Mouse (Mus musculus) heart, embryonic 13.5 days (tissue): ENCODE measurements at regions not wholly inside any gene's neighbourhood (a gene's known extent, or its start where the extent isn't known, plus 50 kb on each side); places are given as distances from the start of the nearest gene placed in this dataset.

ENCODE experiments used
- ATAC-seq: fragments of 200-750 bp; cut with Nextera tagmentation; 2 replicates; pipeline ENCODE4 v1.8.0; 2017; ENCODE audit warnings: moderate TSS enrichment; ENCODE audit not compliant: insufficient number of reproducible peaks, low FRiP score, low TSS enrichment; ENCODE audit errors: extremely low read depth
- H3K27ac ChIP-seq: fragments of 300-500 bp; sonication (generic); replicated peaks from 2 replicates; pipeline ENCODE4 v1.5.1; 2015; ENCODE audit warnings: moderate library complexity, mild to moderate bottlenecking, inconsistent platforms
- H3K27me3 ChIP-seq: fragments of 300-500 bp; sonication (generic); replicated peaks from 2 replicates; pipeline ENCODE4 v1.6.1; 2015; ENCODE audit warnings: mild to moderate bottlenecking, inconsistent platforms
- H3K36me3 ChIP-seq: fragments of 300-500 bp; sonication (generic); 2 replicates; pipeline ENCODE4 v1.6.1; 2015; ENCODE audit warnings: mild to moderate bottlenecking, inconsistent platforms
- H3K4me1 ChIP-seq: fragments of 300-500 bp; sonication (generic); 2 replicates; pipeline ENCODE4 v1.6.1; 2015; ENCODE audit warnings: inconsistent platforms
- H3K4me2 ChIP-seq: fragments of 300-500 bp; sonication (generic); 2 replicates; pipeline ENCODE4 v1.6.1; 2015; ENCODE audit warnings: inconsistent platforms, mild to moderate bottlenecking, moderate library complexity
- H3K4me3 ChIP-seq: fragments of 300-500 bp; sonication (generic); 2 replicates; pipeline ENCODE4 v1.5.1; 2015; ENCODE audit warnings: moderate library complexity, mild to moderate bottlenecking, inconsistent platforms
- H3K9ac ChIP-seq: fragments of 300-500 bp; sonication (generic); 2 replicates; pipeline ENCODE4 v1.6.1; 2015; ENCODE audit warnings: inconsistent platforms, mild to moderate bottlenecking, moderate library complexity
- H3K9me3 ChIP-seq: fragments of 300-500 bp; sonication (generic); 2 replicates; pipeline ENCODE4 v1.6.1; 2016; ENCODE audit warnings: inconsistent platforms
- WGBS: fragments of 180-500 bp; shearing (Covaris S2); methylation state at CpG from one replicate; pipeline ENCODE4 v1.1.7; 2015; ENCODE audit warnings: mixed read lengths; 5-methylcytosine and 5-hydroxymethylcytosine counted together

GRCm38 (mm10) chr4:142464066-142464465 lies 224.9 kb upstream of the Kazn start:
- no peak overlapping the region for H3K9ac ChIP-seq
- H3K4me3 ChIP-seq, result no peak overlapping the region
- H3K27ac ChIP-seq, result no peak overlapping the region
- no peak for ATAC-seq
- no peaks in the 10 kb centered on the region for H3K9me3 ChIP-seq
- H3K27me3 ChIP-seq, result no peaks in the 10 kb centered on the region
- 86% methylated on average over 6 of the region's 6 CpGs for WGBS
- no peaks in the 10 kb centered on the region for H3K4me1 ChIP-seq
- H3K36me3 ChIP-seq, result no peaks in the 10 kb centered on the region
- no peak overlapping the region for H3K4me2 ChIP-seq

- no peaks in the 10 kb centered on the region for H3K36me3 ChIP-seq
- H3K9me3 ChIP-seq, result 0 out of 2 replicates have a peak, but pooled peaks cover 3% of the 10 kb centered on the region
- no peak overlapping the region for H3K4me2 ChIP-seq
- H3K27me3 ChIP-seq, result no peaks in the 10 kb centered on the region
- H3K4me3 ChIP-seq, result no peak overlapping the region
- H3K9ac ChIP-seq, result no peak overlapping the region
- 82% methylated on average over 13 of the region's 13 CpGs for WGBS
- H3K4me1 ChIP-seq, result no peaks in the 10 kb centered on the region
- ATAC-seq, result no peak
- H3K27ac ChIP-seq, result no peak overlapping the region
Measured at GRCm38 (mm10) chr4:142460468-142461086, 221.4 kb upstream of the Kazn start.

- no peaks in the 10 kb centered on the region for H3K9me3 ChIP-seq
- ATAC-seq, result no peak
- H3K4me2 ChIP-seq, result no peak overlapping the region
- no peak overlapping the region for H3K27ac ChIP-seq
- peaks cover 24% of the 10 kb centered on the region for H3K27me3 ChIP-seq
- no peaks in the 10 kb centered on the region for H3K36me3 ChIP-seq
- H3K4me3 ChIP-seq, result no peak overlapping the region
- WGBS, result 50% methylated on average over 11 of the region's 11 CpGs
- H3K4me1 ChIP-seq, result peaks cover 1% of the 10 kb centered on the region; the same call in 1 of the 2 replicates
- no peak overlapping the region for H3K9ac ChIP-seq
Measured at GRCm38 (mm10) chr4:142452614-142453013, 213.4 kb upstream of the Kazn start.

- Histone ChIP-seq H3K27me3 (peaks cover 24% of the 10 kb centered on the region), H3K4me3 (no peak overlapping the region), H3K4me1 (peaks cover 5% of the 10 kb centered on the region; the same call in 1 of the 2 replicates), H3K9me3 (no peaks in the 10 kb centered on the region), H3K9ac (no peak overlapping the region), H3K27ac (no peak overlapping the region), H3K4me2 (no peak overlapping the region), H3K36me3 (no peaks in the 10 kb centered on the region)
- WGBS, result 77% methylated on average over 3 of the region's 3 CpGs
- ATAC-seq, result no peak
Measured at GRCm38 (mm10) chr4:142450884-142451283, 211.7 kb upstream of the Kazn start.

GRCm38 (mm10) chr4:142449713-142450112 lies 210.5 kb upstream of the Kazn start:
- Histone ChIP-seq H3K4me1 (peaks cover 5% of the 10 kb centered on the region; the same call in 1 of the 2 replicates), H3K36me3 (no peaks in the 10 kb centered on the region), H3K4me3 (no peak overlapping the region), H3K4me2 (no peak overlapping the region), H3K9me3 (no peaks in the 10 kb centered on the region), H3K27ac (no peak overlapping the region), H3K27me3 (peaks cover 20% of the 10 kb centered on the region), H3K9ac (no peak overlapping the region)
- 65% methylated on average over 13 of the region's 13 CpGs for WGBS
- no peak for ATAC-seq

- H3K9me3 ChIP-seq, result no peaks in the 10 kb centered on the region
- no peak overlapping the region for H3K4me2 ChIP-seq
- ATAC-seq, result no peak
- H3K27ac ChIP-seq, result no peak overlapping the region
- peaks cover 20% of the 10 kb centered on the region for H3K27me3 ChIP-seq
- 73% methylated on average over 14 of the region's 14 CpGs for WGBS
- H3K4me3 ChIP-seq, result no peak overlapping the region
- peaks cover 5% of the 10 kb centered on the region; the same call in 1 of the 2 replicates for H3K4me1 ChIP-seq
- no peak overlapping the region for H3K9ac ChIP-seq
- no peaks in the 10 kb centered on the region for H3K36me3 ChIP-seq
Measured at GRCm38 (mm10) chr4:142449198-142449702, 210.0 kb upstream of the Kazn start.

- no peak for ATAC-seq
- Histone ChIP-seq H3K4me2 (no peak overlapping the region), H3K27ac (no peak overlapping the region), H3K9ac (no peak overlapping the region), H3K36me3 (no peaks in the 10 kb centered on the region), H3K4me3 (no peak overlapping the region), H3K27me3 (peaks cover 10% of the 10 kb centered on the region), H3K4me1 (peaks cover 5% of the 10 kb centered on the region; the same call in 1 of the 2 replicates), H3K9me3 (no peaks in the 10 kb centered on the region)
- WGBS, result 33% methylated on average over 7 of the region's 7 CpGs
Measured at GRCm38 (mm10) chr4:142447529-142447928, 208.3 kb upstream of the Kazn start.

- no peak overlapping the region for H3K4me3 ChIP-seq
- no peak overlapping the region for H3K9ac ChIP-seq
- no peaks in the 10 kb centered on the region for H3K27me3 ChIP-seq
- 81% methylated on average over 11 of the region's 11 CpGs for WGBS
- H3K36me3 ChIP-seq, result no peaks in the 10 kb centered on the region
- H3K4me1 ChIP-seq, result peaks cover 8% of the 10 kb centered on the region
- no peak overlapping the region for H3K27ac ChIP-seq
- no peak for ATAC-seq
- H3K4me2 ChIP-seq, result no peak overlapping the region
- H3K9me3 ChIP-seq, result no peaks in the 10 kb centered on the region
Measured at GRCm38 (mm10) chr4:142441045-142441444, 201.8 kb upstream of the Kazn start.

- Histone ChIP-seq H3K4me1 (peaks cover 8% of the 10 kb centered on the region), H3K9me3 (no peaks in the 10 kb centered on the region), H3K27ac (no peak overlapping the region), H3K36me3 (no peaks in the 10 kb centered on the region), H3K9ac (no peak overlapping the region), H3K4me3 (no peak overlapping the region), H3K4me2 (no peak overlapping the region), H3K27me3 (no peaks in the 10 kb centered on the region)
- ATAC-seq, result no peak
- 30% methylated on average over 9 of the region's 9 CpGs for WGBS
Measured at GRCm38 (mm10) chr4:142439450-142440183, 200.4 kb upstream of the Kazn start.

GRCm38 (mm10) chr4:142424596-142424995 lies 185.4 kb upstream of the Kazn start:
- ATAC-seq, result no peak
- Histone ChIP-seq H3K9ac (no peak overlapping the region), H3K4me3 (no peak overlapping the region), H3K4me2 (no peak overlapping the region), H3K9me3 (no peaks in the 10 kb centered on the region), H3K27me3 (no peaks in the 10 kb centered on the region), H3K36me3 (no peaks in the 10 kb centered on the region), H3K27ac (no peak overlapping the region), H3K4me1 (no peaks in the 10 kb centered on the region)
- 64% methylated on average over 3 of the region's 3 CpGs for WGBS

GRCm38 (mm10) chr4:142420427-142420826 lies 181.2 kb upstream of the Kazn start:
- H3K36me3 ChIP-seq, result no peaks in the 10 kb centered on the region
- H3K4me2 ChIP-seq, result no peak overlapping the region
- no peaks in the 10 kb centered on the region for H3K27me3 ChIP-seq
- H3K9ac ChIP-seq, result no peak overlapping the region
- H3K27ac ChIP-seq, result no peak overlapping the region
- ATAC-seq, result no peak
- H3K9me3 ChIP-seq, result no peaks in the 10 kb centered on the region
- WGBS, result 79% methylated on average over 7 of the region's 7 CpGs
- no peaks in the 10 kb centered on the region for H3K4me1 ChIP-seq
- H3K4me3 ChIP-seq, result no peak overlapping the region
